Mouse (Mus musculus) liver, embryonic 16.5 days (tissue): ENCODE results near the gene Dydc1. TPM values are rescaled to one million over a fixed set of nuclear protein-coding genes. Genes with fewer than 3 reads are reported as not detected.
A peak's percentile ranks its signal among the peaks of the same experiment; 100 is the strongest.

Experiments used
- ATAC-seq: fragments of 200-750 bp; cut with Nextera tagmentation; 2 replicates; pipeline ENCODE4 v1.8.0; 2017; ENCODE audit warnings: low read depth, mild to moderate bottlenecking, moderate number of reproducible peaks, moderate library complexity
- H3K27ac ChIP-seq: fragments of 300-500 bp; sonication (generic); 2 replicates; pipeline ENCODE4 v1.5.1; 2014; ENCODE audit warnings: mild to moderate bottlenecking, low read length
- H3K27me3 ChIP-seq: fragments of 300-500 bp; sonication (generic); 2 replicates; pipeline ENCODE4 v1.6.1; 2014; ENCODE audit warnings: low read depth, low read length, mixed read lengths; ENCODE audit not compliant: control insufficient read depth, insufficient read depth
- H3K36me3 ChIP-seq: fragments of 300-500 bp; sonication (generic); 2 replicates; pipeline ENCODE4 v1.6.1; 2014; ENCODE audit warnings: mild to moderate bottlenecking; ENCODE audit not compliant: control insufficient read depth, insufficient read depth
- H3K4me1 ChIP-seq: fragments of 300-500 bp; sonication (generic); 2 replicates; pipeline ENCODE4 v1.6.1; 2014; ENCODE audit warnings: low read depth, low read length, mixed read lengths; ENCODE audit not compliant: control insufficient read depth
- H3K4me2 ChIP-seq: fragments of 300-500 bp; sonication (generic); 2 replicates; pipeline ENCODE4 v1.6.1; 2014; ENCODE audit warnings: low read depth, low read length, mixed read lengths
- H3K4me3 ChIP-seq: fragments of 300-500 bp; sonication (generic); 2 replicates; pipeline ENCODE4 v1.5.1; 2014; ENCODE audit warnings: low read depth, mild to moderate bottlenecking, low read length
- H3K9ac ChIP-seq: fragments of 300-500 bp; sonication (generic); 2 replicates; pipeline ENCODE4 v1.6.1; 2014; ENCODE audit warnings: low read depth, low read length
- H3K9me3 ChIP-seq: fragments of 300-500 bp; sonication (generic); replicated peaks from 2 replicates; pipeline ENCODE4 v1.6.1; 2016; ENCODE audit warnings: low read length; ENCODE audit not compliant: control insufficient read depth
- WGBS: fragments of 180-500 bp; shearing (Covaris S2); extraction: QIAGEN DNeasy Blood & Tissue Kit; methylation state at CpG from one replicate; pipeline ENCODE4 v1.1.7; 2014; ENCODE audit not compliant: insufficient replicate concordance; 5-methylcytosine and 5-hydroxymethylcytosine counted together
- polyA plus RNA-seq: library from polyadenylated mRNA; unstranded; fragments of >200 nt; fragmentation: Nextera tagmentation; extraction: Ambion mirVana; gene quantifications from 2 replicates; pipeline ENCODE4 v1.2.1, GENCODE M21; 2015

The Dydc1 gene
- not detected in 2 replicates for polyA plus RNA-seq

- H3K27ac ChIP-seq = no peak within 1 kb of the TSS
- no peaks in the 10 kb centered on the region; the same call in 1 of the 2 replicates for H3K4me1 ChIP-seq
- no peaks in the 10 kb centered on the region for H3K36me3 ChIP-seq
- no peak for ATAC-seq
- H3K9me3 ChIP-seq = no peaks in the 10 kb centered on the region
- peak within 1 kb of the TSS; percentile 55 for H3K4me2 ChIP-seq
- WGBS = 10% methylated on average over 23 of the region's 23 CpGs
- H3K9ac ChIP-seq = no peak within 1 kb of the TSS
- peaks cover 2% of the 10 kb centered on the region; the same call in 1 of the 2 replicates for H3K27me3 ChIP-seq
- H3K4me3 ChIP-seq = peak within 1 kb of the TSS; percentile 41
These were observed at the start of gene Dydc1 for GRCm38 (mm10) chr14:41072229-41072943. Gene Dydc1, plus strand, starts transcription at chr14:41072911.

- no peaks in the 10 kb centered on the region for H3K36me3 ChIP-seq
- no peak overlapping the region for H3K4me2 ChIP-seq
- H3K9me3 ChIP-seq = no peaks in the 10 kb centered on the region
- 0 out of 2 replicates have a peak, but pooled peaks have one; percentile 41 for ATAC-seq
- no peaks in the 10 kb centered on the region for H3K27me3 ChIP-seq
- no peak overlapping the region; the same call in 1 of the 2 replicates for H3K9ac ChIP-seq
- H3K4me3 ChIP-seq = no peak overlapping the region
- peaks cover 22% of the 10 kb centered on the region for H3K4me1 ChIP-seq
- WGBS = 60% methylated on average over 2 of the region's 2 CpGs
- peak overlapping the region; percentile 63 for H3K27ac ChIP-seq
These were observed 47.6 kb upstream of the Dydc1 start for GRCm38 (mm10) chr14:41025087-41025486.

- Histone ChIP-seq H3K9me3 (no peaks in the 10 kb centered on the region), H3K4me3 (no peak overlapping the region), H3K4me1 (peaks cover 22% of the 10 kb centered on the region), H3K27ac (peak overlapping the region; percentile 63), H3K4me2 (peak overlapping the region; percentile 26), H3K27me3 (no peaks in the 10 kb centered on the region), H3K36me3 (no peaks in the 10 kb centered on the region), H3K9ac (peak overlapping the region; percentile 42; the same call in 1 of the 2 replicates)
- ATAC-seq = peak; percentile 92
- 30% methylated on average over 7 of the region's 7 CpGs for whole genome bisulfite sequencing
These were observed 47.0 kb upstream of the Dydc1 start for GRCm38 (mm10) chr14:41025594-41026284.

- Histone ChIP-seq H3K4me1 (peaks cover 27% of the 10 kb centered on the region), H3K9me3 (no peaks in the 10 kb centered on the region), H3K27ac (no peak overlapping the region), H3K27me3 (no peaks in the 10 kb centered on the region), H3K36me3 (no peaks in the 10 kb centered on the region), H3K4me2 (no peak overlapping the region), H3K9ac (no peak overlapping the region), H3K4me3 (no peak overlapping the region)
- 70% methylated on average over 4 of the region's 4 CpGs for whole genome bisulfite sequencing
- peak; percentile 17; the same call in 1 of the 2 replicates for ATAC-seq
These were observed 43.4 kb upstream of the Dydc1 start for GRCm38 (mm10) chr14:41029303-41029702.

GRCm38 (mm10) chr14:41030989-41031513 is 41.7 kb upstream of the Dydc1 start:
- no peak for ATAC-seq
- Histone ChIP-seq H3K4me2 (no peak overlapping the region), H3K27me3 (no peaks in the 10 kb centered on the region), H3K9me3 (no peaks in the 10 kb centered on the region), H3K4me1 (peaks cover 12% of the 10 kb centered on the region), H3K27ac (no peak overlapping the region), H3K9ac (no peak overlapping the region), H3K4me3 (no peak overlapping the region), H3K36me3 (no peaks in the 10 kb centered on the region)
- 82% methylated on average over 6 of the region's 6 CpGs for WGBS

GRCm38 (mm10) chr14:41033135-41034110 is 39.3 kb upstream of the Dydc1 start:
- peak overlapping the region; percentile 7; the same call in 1 of the 2 replicates for H3K4me2 ChIP-seq
- WGBS = 46% methylated on average over 13 of the region's 13 CpGs

GRCm38 (mm10) chr14:41035146-41035798 is 37.4 kb upstream of the Dydc1 start:
- H3K27ac ChIP-seq = no peak overlapping the region
- H3K4me1 ChIP-seq = peaks cover 5% of the 10 kb centered on the region
- WGBS = 28% methylated on average over 6 of the region's 6 CpGs
- no peaks in the 10 kb centered on the region for H3K9me3 ChIP-seq
- H3K36me3 ChIP-seq = no peaks in the 10 kb centered on the region
- H3K4me3 ChIP-seq = no peak overlapping the region
- H3K27me3 ChIP-seq = no peaks in the 10 kb centered on the region
- ATAC-seq = 0 out of 2 replicates have a peak, but pooled peaks have one; percentile 30
- no peak overlapping the region for H3K9ac ChIP-seq
- H3K4me2 ChIP-seq = no peak overlapping the region

More at GRCm38 (mm10) chr14:41033135-41034110, 39.3 kb upstream of the Dydc1 start:
- 0 out of 2 replicates have a peak, but pooled peaks have one; percentile 30 for ATAC-seq
- no peak overlapping the region for H3K27ac ChIP-seq
- H3K4me3 ChIP-seq = no peak overlapping the region
- no peak overlapping the region for H3K9ac ChIP-seq
- H3K9me3 ChIP-seq = no peaks in the 10 kb centered on the region
- H3K36me3 ChIP-seq = no peaks in the 10 kb centered on the region
- no peaks in the 10 kb centered on the region for H3K27me3 ChIP-seq
- H3K4me1 ChIP-seq = peaks cover 5% of the 10 kb centered on the region

GRCm38 (mm10) chr14:41047402-41047801 is 25.3 kb upstream of the Dydc1 start:
- H3K36me3 ChIP-seq = no peaks in the 10 kb centered on the region
- H3K4me2 ChIP-seq = no peak overlapping the region
- no peak overlapping the region for H3K4me3 ChIP-seq
- ATAC-seq = no peak
- H3K27me3 ChIP-seq = no peaks in the 10 kb centered on the region
- WGBS = 61% methylated on average over 2 of the region's 2 CpGs
- no peaks in the 10 kb centered on the region for H3K4me1 ChIP-seq
- H3K27ac ChIP-seq = no peak overlapping the region
- no peak overlapping the region for H3K9ac ChIP-seq
- no peaks in the 10 kb centered on the region for H3K9me3 ChIP-seq
